Mouse (Mus musculus) G1E (cell line): ENCODE results near the gene 2700097O09Rik.
A peak's percentile ranks its signal among the peaks of the same experiment; 100 is the strongest.

Source experiments
- CTCF ChIP-seq: IDR thresholded peaks from 2 replicates; pipeline ENCODE4 v1.5.1; 2012; ENCODE audit warnings: low read depth, low read length, inconsistent platforms, mixed read lengths
- GATA1 ChIP-seq: IDR thresholded peaks from 2 replicates; pipeline ENCODE4 v1.6.1; 2012; ENCODE audit warnings: borderline replicate concordance, low read length, inconsistent platforms, mixed read lengths
- GATA2 ChIP-seq: IDR thresholded peaks from 2 replicates; pipeline ENCODE4 v1.6.1; 2012; ENCODE audit warnings: low read depth, low read length, inconsistent platforms, borderline replicate concordance
- POLR2AphosphoS5 ChIP-seq: IDR thresholded peaks from 2 replicates; pipeline ENCODE4 v1.6.1; 2012; ENCODE audit warnings: low read depth, low read length, inconsistent platforms; ENCODE audit not compliant: insufficient replicate concordance
- TAL1 ChIP-seq: conservative IDR thresholded peaks from 2 replicates; pipeline ENCODE4 v1.6.1; 2012; ENCODE audit warnings: low read depth, low read length, inconsistent platforms, mixed read lengths

GRCm38 (mm10) chr12:55053267-55053666 is 26.6 kb downstream of the 2700097O09Rik start:
- TF ChIP-seq CTCF (no peak), GATA2 (no peak), GATA1 (no peak), POLR2AphosphoS5 (no peak), TAL1 (peak; percentile 45)
